Mouse (Mus musculus) hindbrain, embryonic 16.5 days (tissue): ENCODE measurements at regions not wholly inside any gene's neighbourhood (a gene's known extent, or its start where the extent isn't known, plus 50 kb on each side); places are given as distances from the start of the nearest gene placed in this dataset.
A peak's percentile ranks its signal among the peaks of the same experiment; 100 is the strongest.

Source experiments
- ATAC-seq: fragments of 200-750 bp; cut with Nextera tagmentation; 2 replicates; pipeline ENCODE4 v1.8.0; 2017; ENCODE audit warnings: moderate TSS enrichment, moderate library complexity
- H3K27ac ChIP-seq: fragments of 300-500 bp; sonication (generic); 2 replicates; pipeline ENCODE4 v1.5.1; 2014; ENCODE audit warnings: low read depth, mild to moderate bottlenecking, control low read depth, low read length, moderate library complexity
- H3K27me3 ChIP-seq: fragments of 300-500 bp; sonication (generic); replicated peaks from 2 replicates; pipeline ENCODE4 v1.6.1; 2014; ENCODE audit warnings: low read length; ENCODE audit not compliant: control insufficient read depth, insufficient read depth
- H3K36me3 ChIP-seq: fragments of 300-500 bp; sonication (generic); 2 replicates; pipeline ENCODE4 v1.6.1; 2014; ENCODE audit warnings: mild to moderate bottlenecking, low read length, moderate library complexity, mixed read lengths; ENCODE audit not compliant: control insufficient read depth, insufficient read depth
- H3K4me1 ChIP-seq: fragments of 300-500 bp; sonication (generic); 2 replicates; pipeline ENCODE4 v1.6.1; 2014; ENCODE audit warnings: low read depth, low read length; ENCODE audit not compliant: control insufficient read depth, insufficient read depth
- H3K4me2 ChIP-seq: fragments of 300-500 bp; sonication (generic); 2 replicates; pipeline ENCODE4 v1.6.1; 2014; ENCODE audit warnings: mild to moderate bottlenecking, low read length, control low read depth, moderate library complexity
- H3K4me3 ChIP-seq: fragments of 300-500 bp; sonication (generic); 2 replicates; pipeline ENCODE4 v1.5.1; 2014; ENCODE audit warnings: mild to moderate bottlenecking, low read length, control low read depth, moderate library complexity
- H3K9ac ChIP-seq: fragments of 300-500 bp; sonication (generic); 2 replicates; pipeline ENCODE4 v1.6.1; 2014; ENCODE audit warnings: low read depth, mild to moderate bottlenecking, control low read depth, low read length, moderate library complexity
- H3K9me3 ChIP-seq: fragments of 300-500 bp; sonication (generic); 2 replicates; pipeline ENCODE4 v1.6.1; 2014; ENCODE audit warnings: mild to moderate bottlenecking, low read length, moderate library complexity; ENCODE audit not compliant: control insufficient read depth
- WGBS: fragments of 180-500 bp; shearing (Covaris S2); extraction: QIAGEN DNeasy Blood & Tissue Kit; methylation state at CpG from one replicate; pipeline ENCODE4 v1.1.7; 2014; 5-methylcytosine and 5-hydroxymethylcytosine counted together

DNA sequence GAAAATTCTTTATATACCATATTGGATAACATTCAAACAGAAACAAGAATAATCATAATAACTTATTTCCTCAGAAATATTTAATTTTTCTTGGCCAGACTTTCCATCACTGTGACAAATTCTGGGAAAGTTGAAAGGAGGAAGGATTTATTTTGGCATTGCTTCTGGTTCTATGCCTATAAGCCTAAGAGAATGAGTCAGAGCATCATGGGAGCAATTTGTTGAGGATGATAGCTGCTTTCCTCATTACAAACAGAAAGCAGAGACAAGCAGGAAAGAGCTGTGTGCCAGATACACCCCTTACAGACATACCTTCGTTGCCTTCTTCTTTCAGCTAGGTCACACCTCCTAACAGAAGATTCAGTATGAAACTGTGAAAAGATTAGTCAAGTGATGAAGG, 115.3 kb downstream of the Rgs21 start:
- no peak for ATAC-seq
- 67% methylated on average over 1 of the region's 1 CpGs for WGBS
- H3K4me1 ChIP-seq, result no peaks in the 10 kb centered on the region

DNA sequence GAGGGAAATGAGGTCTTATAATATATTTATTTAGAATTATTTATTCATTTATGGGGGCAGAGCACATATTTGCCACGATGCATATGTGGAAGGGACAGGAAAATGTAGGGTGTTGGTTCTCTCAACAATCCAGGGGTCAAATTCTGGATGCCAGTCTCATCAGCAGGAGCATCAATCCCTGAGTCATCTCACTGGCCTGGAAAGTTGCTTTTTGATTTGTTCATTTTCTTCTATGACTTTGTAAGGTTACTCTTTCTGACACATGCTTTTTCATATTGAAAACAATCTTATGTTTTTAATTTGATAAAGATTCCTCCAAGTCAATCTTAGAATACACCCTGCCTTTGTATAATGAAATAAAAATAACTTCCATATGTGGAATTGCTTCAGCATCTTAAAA, 115.7 kb downstream of the Rgs21 start:
- Histone ChIP-seq H3K9me3 (no peaks in the 10 kb centered on the region), H3K4me2 (no peak overlapping the region), H3K4me3 (no peak overlapping the region), H3K36me3 (no peaks in the 10 kb centered on the region), H3K4me1 (no peaks in the 10 kb centered on the region), H3K27me3 (no peaks in the 10 kb centered on the region), H3K9ac (no peak overlapping the region), H3K27ac (no peak overlapping the region)
- no peak for ATAC-seq
- 63% methylated on average over 1 of the region's 1 CpGs for WGBS

More for the DNA sequence above, 115.3 kb downstream of the Rgs21 start:
- H3K9ac ChIP-seq, result no peak overlapping the region
- H3K27ac ChIP-seq, result no peak overlapping the region
- H3K9me3 ChIP-seq, result no peaks in the 10 kb centered on the region
- no peak overlapping the region for H3K4me2 ChIP-seq
- H3K36me3 ChIP-seq, result no peaks in the 10 kb centered on the region
- no peak overlapping the region for H3K4me3 ChIP-seq
- H3K27me3 ChIP-seq, result no peaks in the 10 kb centered on the region

DNA sequence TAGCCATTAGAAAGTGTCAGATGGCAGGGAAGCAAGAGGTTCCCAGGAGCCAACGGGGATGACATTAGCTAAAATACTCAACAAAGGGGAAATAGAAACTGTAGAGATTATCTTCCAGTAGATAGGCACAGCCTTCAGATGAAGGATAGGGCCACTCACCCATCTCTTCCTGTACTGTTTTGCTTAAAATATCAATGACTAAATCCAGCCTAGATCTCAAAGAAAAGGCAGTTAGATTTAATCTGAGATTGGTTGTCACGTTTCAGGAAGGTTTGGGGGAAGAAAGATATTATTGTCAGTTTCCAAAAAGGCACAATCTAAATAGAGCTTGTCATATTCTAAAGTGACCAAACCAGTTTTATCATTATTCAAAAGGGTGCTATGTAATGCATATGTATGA, 130.8 kb downstream of the Rgs21 start:
- H3K4me2 ChIP-seq, result no peak overlapping the region
- no peaks in the 10 kb centered on the region for H3K27me3 ChIP-seq
- H3K9me3 ChIP-seq, result no peaks in the 10 kb centered on the region
- WGBS, result 86% methylated on average over 2 of the region's 2 CpGs
- no peak overlapping the region for H3K4me3 ChIP-seq
- no peak overlapping the region for H3K9ac ChIP-seq
- H3K36me3 ChIP-seq, result no peaks in the 10 kb centered on the region
- no peaks in the 10 kb centered on the region for H3K4me1 ChIP-seq
- no peak for ATAC-seq
- no peak overlapping the region for H3K27ac ChIP-seq

DNA sequence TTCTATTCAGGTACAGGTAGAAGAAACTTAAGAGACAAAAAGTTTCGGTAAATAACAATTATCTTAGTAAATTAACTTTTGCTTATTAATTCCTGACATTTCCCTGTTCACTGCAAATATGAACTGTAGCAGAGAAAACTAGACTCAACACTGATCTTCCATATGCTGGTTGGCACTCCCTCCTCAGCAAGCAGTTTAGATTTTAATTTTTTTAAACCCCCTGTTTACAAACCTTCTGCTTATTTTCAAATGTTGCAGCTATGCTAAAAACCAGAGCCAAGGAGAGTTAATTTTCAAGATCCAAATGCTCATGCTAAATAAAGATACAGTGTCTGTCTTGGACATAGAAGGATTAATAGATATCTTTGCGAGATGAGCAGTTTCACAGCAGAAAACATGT, 134.7 kb downstream of the Rgs21 start:
- H3K27ac ChIP-seq, result no peak overlapping the region

DNA sequence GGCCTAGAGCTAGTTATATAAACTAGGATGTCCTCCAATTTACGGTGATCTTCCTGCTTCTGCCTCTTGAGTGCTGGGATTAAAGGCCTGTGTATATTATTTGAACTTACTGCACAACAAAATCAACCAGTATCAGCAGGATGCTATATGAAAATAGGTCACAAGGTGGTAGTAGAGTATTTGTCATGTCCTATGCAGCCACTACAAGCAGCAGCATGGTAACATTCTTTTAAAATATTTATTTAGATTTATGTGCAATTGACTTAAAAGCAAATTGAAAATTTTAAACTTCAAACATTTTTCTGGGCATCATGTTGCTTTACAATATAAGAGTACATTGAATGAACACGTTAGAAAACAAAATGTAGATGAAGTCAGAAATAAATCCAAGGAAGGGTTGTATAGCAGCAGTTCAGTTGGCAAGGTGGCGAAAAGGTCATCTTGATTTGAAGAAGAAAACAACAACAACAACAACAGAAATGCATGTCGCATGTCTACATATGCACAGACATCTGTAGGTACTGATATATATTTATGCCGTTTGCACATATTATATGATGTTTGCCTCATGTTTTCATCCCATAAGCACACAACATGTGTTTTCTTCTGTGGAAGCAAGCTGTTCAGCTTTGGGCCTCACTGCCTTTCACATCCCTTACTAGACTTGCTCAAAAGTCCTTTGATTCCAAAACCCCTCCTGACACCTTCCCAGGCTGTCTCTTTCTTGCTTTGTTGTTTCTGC, 135.8 kb downstream of the Rgs21 start:
- Histone ChIP-seq H3K4me1 (no peaks in the 10 kb centered on the region), H3K27me3 (no peaks in the 10 kb centered on the region), H3K36me3 (no peaks in the 10 kb centered on the region), H3K9ac (no peak overlapping the region), H3K9me3 (no peaks in the 10 kb centered on the region), H3K27ac (no peak overlapping the region), H3K4me2 (no peak overlapping the region), H3K4me3 (no peak overlapping the region)
- peak; percentile 73; the same call in 1 of the 2 replicates for ATAC-seq
- WGBS, result 85% methylated on average over 5 of the region's 5 CpGs

More for the DNA sequence above, 134.7 kb downstream of the Rgs21 start:
- Histone ChIP-seq H3K4me2 (no peak overlapping the region), H3K9ac (no peak overlapping the region), H3K4me1 (no peaks in the 10 kb centered on the region), H3K9me3 (no peaks in the 10 kb centered on the region), H3K36me3 (no peaks in the 10 kb centered on the region), H3K27me3 (no peaks in the 10 kb centered on the region), H3K4me3 (no peak overlapping the region)
- no peak for ATAC-seq
- WGBS, result 90% methylated on average over 2 of the region's 2 CpGs

DNA sequence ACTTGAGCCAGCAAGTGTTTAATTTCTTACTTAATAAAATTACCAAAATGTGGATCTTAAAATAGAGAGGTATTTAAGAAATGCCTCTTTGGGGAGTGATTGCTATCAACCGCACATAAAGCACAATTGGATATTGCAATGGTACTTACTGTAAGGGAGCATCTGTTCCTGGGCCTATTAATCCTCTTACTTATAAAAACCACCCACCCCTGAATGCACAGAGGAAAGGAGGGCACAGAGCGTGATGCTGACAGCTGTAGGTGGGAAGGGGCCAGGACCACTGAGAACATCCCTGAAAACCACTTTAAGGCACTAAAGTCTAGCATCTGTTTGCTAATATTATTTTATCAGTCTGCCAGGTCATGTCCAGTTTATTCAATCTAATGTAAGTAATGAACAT, 146.1 kb downstream of the Rgs21 start:
- Histone ChIP-seq H3K4me3 (no peak overlapping the region), H3K27me3 (no peaks in the 10 kb centered on the region), H3K4me1 (no peaks in the 10 kb centered on the region), H3K27ac (no peak overlapping the region), H3K4me2 (no peak overlapping the region), H3K9me3 (no peaks in the 10 kb centered on the region), H3K36me3 (no peaks in the 10 kb centered on the region), H3K9ac (no peak overlapping the region)
- peak; percentile 54; the same call in 1 of the 2 replicates for ATAC-seq
- 67% methylated on average over 2 of the region's 2 CpGs for WGBS

DNA sequence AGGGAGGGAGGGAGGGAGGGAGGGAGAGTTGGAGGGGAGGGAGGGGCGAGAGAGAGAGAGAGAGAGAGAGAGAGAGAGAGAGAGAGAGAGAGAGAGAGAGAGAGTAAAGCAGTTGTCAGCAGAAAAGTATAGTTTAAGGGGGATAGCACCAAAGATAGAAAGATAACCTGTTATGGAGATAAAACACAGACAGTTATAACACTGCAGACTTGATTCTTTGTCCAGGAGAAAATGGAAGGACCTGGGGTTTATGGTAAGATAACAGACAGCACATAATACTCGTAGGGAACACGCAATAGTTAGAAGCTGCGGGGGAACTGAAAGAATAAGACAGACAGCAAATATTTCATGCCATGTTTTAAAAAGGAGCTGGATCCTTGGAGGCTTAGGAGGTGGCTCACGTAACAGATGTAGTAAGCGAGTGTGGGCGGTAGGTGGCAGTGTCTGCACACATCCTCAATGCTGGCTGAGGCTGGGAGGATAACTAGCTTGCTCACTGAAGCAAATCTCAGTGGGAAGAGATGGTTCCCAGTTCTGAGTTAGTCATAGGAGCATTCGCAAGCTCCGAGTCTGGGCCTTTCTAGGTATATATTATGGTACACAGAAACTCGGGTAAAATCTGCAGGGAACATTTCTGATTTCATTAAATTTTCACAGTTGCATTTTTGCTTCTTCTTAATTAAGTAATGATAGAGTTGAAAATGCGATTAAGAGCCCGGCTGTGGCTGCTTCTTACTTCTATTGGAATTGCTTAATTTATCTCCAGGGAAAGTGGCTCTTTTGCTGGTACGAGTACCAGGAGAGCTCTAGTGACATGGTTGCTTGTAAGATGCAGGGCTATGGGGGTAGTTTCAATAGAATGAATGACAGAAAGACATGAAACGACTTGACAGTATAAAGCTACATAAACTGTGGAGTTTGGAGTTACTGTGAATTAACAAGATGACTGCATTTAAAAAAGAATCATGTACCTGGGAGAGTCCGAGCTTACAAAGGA, 157.6 kb upstream of the Rgs1 start:
- Histone ChIP-seq H3K36me3 (no peaks in the 10 kb centered on the region), H3K4me2 (peak overlapping the region; percentile 25; the same call in 1 of the 2 replicates)
- ATAC-seq, result peak; percentile 96

DNA sequence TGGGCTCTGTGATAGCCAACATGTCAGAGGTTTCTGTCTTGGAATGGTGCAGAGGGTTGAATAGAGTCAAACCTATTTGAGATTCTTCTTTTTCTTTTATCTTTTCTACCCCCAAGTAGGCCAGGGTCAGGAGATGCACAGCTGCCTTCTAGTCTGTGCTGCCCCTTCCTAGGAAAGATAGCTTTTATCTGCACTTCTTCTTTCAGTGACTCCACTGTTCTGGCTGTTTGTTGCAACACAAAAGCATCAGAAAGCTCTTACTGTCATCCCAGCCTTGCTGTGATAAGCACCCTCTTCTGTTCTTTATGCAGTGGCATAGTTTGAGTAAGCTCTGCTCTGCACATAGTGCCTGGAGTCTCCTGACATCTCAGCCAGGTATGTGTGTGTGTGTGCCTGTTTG, 156.7 kb upstream of the Rgs1 start:
- no peak overlapping the region for H3K4me3 ChIP-seq

More for the DNA sequence above, 157.6 kb upstream of the Rgs1 start:
- Histone ChIP-seq H3K4me1 (no peaks in the 10 kb centered on the region), H3K4me3 (no peak overlapping the region), H3K27me3 (no peaks in the 10 kb centered on the region), H3K9ac (no peak overlapping the region), H3K27ac (no peak overlapping the region), H3K9me3 (no peaks in the 10 kb centered on the region)
- 24% methylated on average over 14 of the region's 15 CpGs for WGBS

DNA sequence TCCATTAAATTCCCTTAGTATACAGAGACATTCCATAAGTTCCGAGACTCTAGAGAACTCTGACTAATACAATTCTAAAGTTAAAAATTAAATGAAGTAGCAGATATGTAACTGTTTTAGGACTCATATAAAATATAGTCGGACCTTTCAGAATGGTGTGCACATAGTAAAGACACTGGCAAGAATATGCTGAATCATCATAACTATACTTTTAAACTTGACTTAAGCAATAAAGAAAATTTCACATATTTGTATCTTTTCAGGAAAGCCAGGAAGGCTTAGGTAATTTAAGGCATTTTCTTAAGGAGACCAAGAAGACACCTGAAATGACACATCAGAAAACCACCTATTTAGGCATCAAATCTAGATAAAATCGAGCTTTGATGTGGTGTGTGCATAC, 156.0 kb upstream of the Rgs1 start:
- ATAC-seq, result no peak

More for the DNA sequence above, 156.7 kb upstream of the Rgs1 start:
- Histone ChIP-seq H3K9ac (no peak overlapping the region), H3K36me3 (no peaks in the 10 kb centered on the region), H3K27ac (no peak overlapping the region), H3K4me1 (no peaks in the 10 kb centered on the region), H3K4me2 (no peak overlapping the region), H3K27me3 (no peaks in the 10 kb centered on the region), H3K9me3 (no peaks in the 10 kb centered on the region)
- ATAC-seq, result no peak

More for the DNA sequence above, 156.0 kb upstream of the Rgs1 start:
- Histone ChIP-seq H3K4me1 (no peaks in the 10 kb centered on the region), H3K36me3 (no peaks in the 10 kb centered on the region), H3K9ac (no peak overlapping the region), H3K4me2 (no peak overlapping the region), H3K4me3 (no peak overlapping the region), H3K27me3 (no peaks in the 10 kb centered on the region), H3K9me3 (no peaks in the 10 kb centered on the region), H3K27ac (no peak overlapping the region)
- WGBS, result 75% methylated on average over 3 of the region's 3 CpGs
